Mouse (Mus musculus): ENCODE results near the gene Etv3. TPM values are rescaled to one million over a fixed set of nuclear protein-coding genes. Genes with fewer than 3 reads are reported as not detected.

Gene Etv3
- polyA plus RNA-seq, 1 experiment: 10.9 TPM

GRCm38 (mm10) chr3:87530234-87530633 is 5.0 kb downstream of the Etv3 start:
- no peak for TF ChIP-seq CTCF (IDR thresholded peaks at IDR 0.05; ENCODE audit: borderline replicate concordance, insufficient read depth, low read length)
- H3K4me1 ChIP-seq (ENCODE audit: control insufficient read depth, insufficient read depth, low read length): no peaks in the 10 kb centered on the region
- no peak overlapping the region for H3K27ac ChIP-seq (ENCODE audit: insufficient read depth, low read length)
- no peak overlapping the region for H3K4me3 ChIP-seq (ENCODE audit: insufficient read depth, low read length)

DNA sequence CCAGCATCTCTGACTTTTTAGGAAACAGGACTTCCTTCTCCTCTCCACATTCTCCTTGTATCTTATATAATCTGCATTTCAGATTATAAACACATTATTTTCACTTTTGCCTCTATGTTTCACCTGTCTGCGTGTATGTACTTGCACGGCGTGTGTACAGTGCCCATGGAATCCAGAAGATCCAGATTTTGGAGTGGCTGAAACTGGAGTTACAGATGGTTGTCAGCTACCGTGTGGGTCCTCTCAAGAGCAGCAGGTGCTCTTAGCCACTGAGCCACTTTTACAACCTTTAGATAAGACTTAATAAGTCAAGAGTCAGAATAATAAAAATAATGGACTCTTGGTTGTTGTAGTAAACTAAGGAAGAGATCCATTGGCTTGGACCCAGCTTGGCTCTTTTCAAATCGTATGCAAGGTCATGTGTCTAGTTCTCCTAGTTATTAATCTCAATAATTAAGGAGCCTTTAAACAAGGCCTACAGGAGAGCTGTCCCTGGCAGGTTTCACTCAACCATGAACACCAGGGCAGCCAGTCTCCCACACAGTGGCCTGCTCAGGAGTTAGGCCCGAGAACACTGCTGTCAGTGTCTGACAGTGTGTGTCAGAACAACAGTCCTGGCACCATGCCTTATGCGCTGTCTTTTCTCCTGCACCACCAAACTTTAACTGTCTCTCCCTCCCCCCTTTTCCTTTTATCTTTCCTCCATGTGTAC is 8.6 kb downstream of the Etv3 start:
- H3K27ac ChIP-seq (ENCODE audit: insufficient read depth, low read length): no peak overlapping the region
- TF ChIP-seq POLR2A (IDR thresholded peaks at IDR 0.05; ENCODE audit: low read depth, low read length): no peak
- no peak for TF ChIP-seq CTCF (IDR thresholded peaks at IDR 0.05; ENCODE audit: borderline replicate concordance, insufficient read depth, low read length)
- no peak overlapping the region for H3K4me3 ChIP-seq (ENCODE audit: insufficient read depth, low read length)
- H3K4me1 ChIP-seq (ENCODE audit: control insufficient read depth, insufficient read depth, low read length): no peaks in the 10 kb centered on the region

GRCm38 (mm10) chr3:87538034-87538433 is 12.8 kb downstream of the Etv3 start:
- no peak for TF ChIP-seq CTCF (IDR thresholded peaks at IDR 0.05; ENCODE audit: borderline replicate concordance, insufficient read depth, low read length)
- no peak for TF ChIP-seq POLR2A (IDR thresholded peaks at IDR 0.05; ENCODE audit: low read depth, low read length)
- Histone ChIP-seq H3K4me1 (ENCODE audit: control insufficient read depth, insufficient read depth, low read length) (no peaks in the 10 kb centered on the region), H3K4me3 (ENCODE audit: insufficient read depth, low read length) (no peak overlapping the region), H3K27ac (ENCODE audit: insufficient read depth, low read length) (no peak overlapping the region)

DNA sequence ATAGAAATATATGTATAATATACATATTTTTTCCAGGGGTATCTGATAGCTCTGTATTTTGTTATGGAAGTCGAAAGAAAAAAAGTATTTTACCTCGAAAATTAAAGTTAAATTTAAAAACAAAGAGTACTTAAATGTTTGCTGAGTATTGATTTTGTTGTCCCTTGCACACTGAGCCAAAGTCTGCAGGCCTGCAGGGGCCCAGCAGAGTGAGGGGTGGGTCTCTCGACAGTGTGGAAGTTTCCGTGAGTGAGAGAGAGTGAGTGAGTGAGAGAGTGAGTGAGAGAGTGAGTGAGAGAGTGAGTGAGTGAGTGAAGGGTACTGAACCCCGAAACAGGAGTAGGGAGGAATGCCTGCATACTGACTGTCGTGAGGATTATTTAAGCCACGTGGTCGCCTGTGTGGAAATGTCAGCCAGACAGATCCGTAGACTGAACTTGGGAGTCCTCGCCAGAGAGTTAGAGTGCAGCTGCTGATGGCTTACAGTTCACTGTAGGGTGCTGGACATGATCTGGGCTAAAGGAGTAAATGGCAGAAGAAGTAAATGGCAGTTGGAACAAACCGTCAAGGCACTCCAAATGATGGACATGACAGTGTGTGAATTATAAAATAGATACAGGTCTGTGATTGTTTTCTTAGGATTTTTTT is 14.9 kb downstream of the Etv3 start:
- Histone ChIP-seq H3K4me1 (ENCODE audit: control insufficient read depth, insufficient read depth, low read length) (no peaks in the 10 kb centered on the region), H3K27ac (ENCODE audit: insufficient read depth, low read length) (no peak overlapping the region), H3K4me3 (ENCODE audit: insufficient read depth, low read length) (no peak overlapping the region)
- TF ChIP-seq POLR2A (IDR thresholded peaks at IDR 0.05; ENCODE audit: low read depth, low read length): no peak
- TF ChIP-seq CTCF (IDR thresholded peaks at IDR 0.05; ENCODE audit: borderline replicate concordance, insufficient read depth, low read length): no peak

DNA sequence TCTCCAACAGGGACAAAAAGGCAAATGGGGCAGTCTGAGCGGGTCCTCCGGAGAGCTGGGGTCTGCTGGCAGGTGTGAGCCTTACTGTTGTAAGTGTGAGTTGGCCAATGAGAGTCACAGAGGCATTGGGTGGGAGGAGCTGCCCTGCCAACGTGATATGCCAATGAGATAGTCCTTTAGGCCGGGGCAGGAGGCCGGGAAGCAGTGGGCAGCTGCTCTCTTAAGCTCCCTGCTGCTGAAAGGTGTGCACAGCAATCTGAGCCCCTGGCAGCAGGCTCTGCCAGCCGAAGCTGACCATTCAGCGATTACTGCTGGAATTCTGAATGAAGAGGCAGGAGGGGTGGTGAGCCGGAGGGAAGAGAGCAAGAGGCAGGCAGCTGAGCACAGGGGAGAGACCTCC is 15.5 kb downstream of the Etv3 start:
- no peak for TF ChIP-seq CTCF (IDR thresholded peaks at IDR 0.05; ENCODE audit: borderline replicate concordance, insufficient read depth, low read length)
- no peak for TF ChIP-seq POLR2A (IDR thresholded peaks at IDR 0.05; ENCODE audit: low read depth, low read length)
- no peaks in the 10 kb centered on the region for H3K4me1 ChIP-seq (ENCODE audit: control insufficient read depth, insufficient read depth, low read length)
- no peak overlapping the region for H3K4me3 ChIP-seq (ENCODE audit: insufficient read depth, low read length)

DNA sequence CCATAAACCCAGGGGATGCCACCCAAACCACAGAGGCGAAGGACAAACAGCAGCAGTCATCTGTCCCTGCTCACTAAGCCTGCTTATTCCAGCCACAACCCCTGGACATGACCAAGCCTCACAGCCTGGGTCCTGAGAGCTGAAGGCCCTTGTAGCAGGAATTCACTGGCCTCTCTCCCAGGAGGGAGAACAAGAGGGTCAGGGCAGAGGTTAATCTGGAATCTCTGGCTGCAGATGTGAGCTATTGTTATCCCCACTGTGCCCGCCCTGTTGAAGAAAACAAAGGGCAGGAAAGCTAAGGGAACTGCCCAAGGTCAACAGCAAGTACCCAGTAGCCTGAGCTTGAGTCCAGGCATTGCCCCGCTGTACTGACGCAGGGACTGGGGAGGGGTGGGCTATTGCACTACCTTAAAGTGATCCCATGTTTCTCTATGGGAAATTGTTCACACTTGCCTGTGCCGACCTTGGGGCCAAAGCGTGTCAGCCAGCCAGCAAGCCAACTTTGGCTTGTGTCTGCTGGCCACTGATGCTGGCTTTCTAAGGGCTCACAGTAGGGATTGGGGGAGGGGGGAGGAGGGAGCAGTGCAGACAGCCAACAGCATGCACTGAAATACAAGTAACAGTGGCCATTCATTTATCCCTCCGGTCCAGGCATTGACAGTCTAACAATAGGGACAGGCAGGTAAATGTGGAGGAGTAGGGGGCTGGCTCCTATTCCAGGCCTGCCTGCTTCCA is 17.4 kb downstream of the Etv3 start:
- no peaks in the 10 kb centered on the region for H3K4me1 ChIP-seq (ENCODE audit: control insufficient read depth, insufficient read depth, low read length)
- no peak for TF ChIP-seq POLR2A (IDR thresholded peaks at IDR 0.05; ENCODE audit: low read depth, low read length)
- no peak for TF ChIP-seq CTCF (IDR thresholded peaks at IDR 0.05; ENCODE audit: borderline replicate concordance, insufficient read depth, low read length)
- no peak overlapping the region for H3K4me3 ChIP-seq (ENCODE audit: insufficient read depth, low read length)
- H3K27ac ChIP-seq (ENCODE audit: insufficient read depth, low read length): no peak overlapping the region

More for the DNA sequence above, 15.5 kb downstream of the Etv3 start:
- H3K27ac ChIP-seq (ENCODE audit: insufficient read depth, low read length): no peak overlapping the region

GRCm38 (mm10) chr3:87545554-87545953 is 20.3 kb downstream of the Etv3 start:
- no peaks in the 10 kb centered on the region for H3K4me1 ChIP-seq (ENCODE audit: control insufficient read depth, insufficient read depth, low read length)
- no peak overlapping the region for H3K27ac ChIP-seq (ENCODE audit: insufficient read depth, low read length)
- TF ChIP-seq POLR2A (IDR thresholded peaks at IDR 0.05; ENCODE audit: low read depth, low read length): no peak
- TF ChIP-seq CTCF (IDR thresholded peaks at IDR 0.05; ENCODE audit: borderline replicate concordance, insufficient read depth, low read length): no peak
- no peak overlapping the region for H3K4me3 ChIP-seq (ENCODE audit: insufficient read depth, low read length)

DNA sequence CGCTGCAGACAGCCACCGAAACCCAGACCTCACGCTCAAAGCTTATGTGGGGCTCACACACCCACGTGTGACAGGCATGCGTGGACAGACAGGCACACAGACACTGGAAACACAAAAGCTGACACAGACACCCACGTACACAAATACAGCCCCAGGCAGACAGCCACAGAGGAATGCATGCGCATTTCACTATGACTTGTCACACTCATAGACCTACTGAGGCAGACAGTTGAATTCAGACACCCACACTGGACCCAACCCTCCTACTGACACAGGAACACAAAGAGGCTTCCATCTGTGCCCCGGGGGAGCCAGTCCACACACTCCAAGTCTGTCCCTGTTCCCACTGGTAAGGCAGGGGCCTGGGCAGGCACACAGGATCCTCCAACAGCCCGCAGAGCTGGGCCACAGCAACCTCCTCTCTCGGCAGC is 21.1 kb downstream of the Etv3 start:
- Histone ChIP-seq H3K27ac (ENCODE audit: insufficient read depth, low read length) (no peak overlapping the region), H3K4me1 (ENCODE audit: control insufficient read depth, insufficient read depth, low read length) (no peaks in the 10 kb centered on the region), H3K4me3 (ENCODE audit: insufficient read depth, low read length) (no peak overlapping the region)
- TF ChIP-seq POLR2A (IDR thresholded peaks at IDR 0.05; ENCODE audit: low read depth, low read length) (no peak), CTCF (IDR thresholded peaks at IDR 0.05; ENCODE audit: borderline replicate concordance, insufficient read depth, low read length) (no peak)

- no peak overlapping the region for H3K4me3 ChIP-seq (ENCODE audit: insufficient read depth, low read length)
Observed at GRCm38 (mm10) chr3:87549908-87550307, 24.7 kb downstream of the Etv3 start.

DNA sequence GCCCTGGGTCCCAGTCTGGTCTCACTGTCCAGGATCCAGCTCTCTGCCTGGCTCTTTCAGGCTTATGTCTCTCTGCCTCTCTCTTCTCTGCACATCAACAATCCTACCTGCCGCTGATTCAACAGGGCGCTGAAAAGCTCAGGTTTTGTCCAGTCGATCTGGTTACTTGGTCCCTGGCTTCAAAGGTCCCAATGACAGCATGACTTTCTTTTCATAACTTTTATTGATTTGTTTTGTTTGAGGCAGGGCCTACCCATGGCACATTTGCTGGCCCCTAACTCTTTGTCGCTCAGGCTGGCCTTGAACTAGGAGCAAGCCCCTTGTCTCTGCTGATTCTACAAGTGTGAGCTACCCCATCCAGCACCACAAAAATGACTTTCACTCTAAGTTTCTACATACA is 27.1 kb downstream of the Etv3 start:
- Histone ChIP-seq H3K27ac (ENCODE audit: insufficient read depth, low read length) (no peak overlapping the region), H3K4me3 (ENCODE audit: insufficient read depth, low read length) (no peak overlapping the region)
- no peak for TF ChIP-seq POLR2A (IDR thresholded peaks at IDR 0.05; ENCODE audit: low read depth, low read length)
- no peak for TF ChIP-seq CTCF (IDR thresholded peaks at IDR 0.05; ENCODE audit: borderline replicate concordance, insufficient read depth, low read length)

More at GRCm38 (mm10) chr3:87549908-87550307, 24.7 kb downstream of the Etv3 start:
- no peaks in the 10 kb centered on the region for H3K4me1 ChIP-seq (ENCODE audit: control insufficient read depth, insufficient read depth, low read length)
- H3K27ac ChIP-seq (ENCODE audit: insufficient read depth, low read length): no peak overlapping the region
- TF ChIP-seq POLR2A (IDR thresholded peaks at IDR 0.05; ENCODE audit: low read depth, low read length): no peak
- TF ChIP-seq CTCF (IDR thresholded peaks at IDR 0.05; ENCODE audit: borderline replicate concordance, insufficient read depth, low read length): no peak

More for the DNA sequence above, 27.1 kb downstream of the Etv3 start:
- no peaks in the 10 kb centered on the region for H3K4me1 ChIP-seq (ENCODE audit: control insufficient read depth, insufficient read depth, low read length)
